Mouse (Mus musculus) heart, postnatal 4 days (tissue): ENCODE measurements at regions not wholly inside any gene's neighbourhood (a gene's known extent, or its start where the extent isn't known, plus 50 kb on each side); places are given as distances from the start of the nearest gene placed in this dataset.
A peak's percentile ranks its signal among the peaks of the same experiment; 100 is the strongest.

ENCODE experiments used
- DNase-seq: peaks from one replicate; pipeline ENCODE4 v3.0.0; 2021

DNA sequence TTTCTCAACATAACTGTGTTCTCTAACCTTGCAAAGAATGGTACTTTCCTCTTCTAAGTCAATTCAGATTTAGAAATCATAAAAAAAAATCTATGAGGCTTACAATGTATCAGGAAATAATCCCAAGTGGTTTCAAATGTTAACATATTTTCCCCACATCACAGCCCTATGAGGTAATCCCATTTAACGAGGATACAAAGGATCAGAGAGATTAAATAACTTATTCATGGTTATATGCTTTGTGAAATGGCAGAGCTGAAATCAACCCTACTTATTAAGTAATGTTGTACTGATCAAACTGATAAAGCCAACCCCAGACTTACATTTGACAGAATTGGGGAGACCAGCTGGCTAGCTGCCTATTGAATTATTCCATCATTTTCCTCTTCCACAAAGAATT lies 614.4 kb downstream of the Ntrk3 start:
- no peak for DNase-seq

DNA sequence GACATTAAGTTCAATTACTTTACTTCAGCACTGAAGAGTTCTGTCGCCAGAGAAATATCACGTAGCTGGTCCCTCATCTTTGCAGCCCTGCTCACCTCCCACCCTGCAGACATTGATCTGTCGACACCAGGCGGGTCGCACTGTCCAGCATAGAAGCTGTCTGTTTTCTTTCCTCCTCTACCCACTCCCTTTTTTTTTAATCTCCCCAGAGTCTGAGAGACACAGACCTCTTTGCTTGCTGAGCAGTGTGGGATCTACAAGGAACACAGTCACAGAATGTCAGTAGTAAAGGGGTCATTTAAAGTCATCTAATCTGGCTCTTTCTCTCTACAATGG lies 616.7 kb downstream of the Ntrk3 start:
- no peak for DNase-seq

DNA sequence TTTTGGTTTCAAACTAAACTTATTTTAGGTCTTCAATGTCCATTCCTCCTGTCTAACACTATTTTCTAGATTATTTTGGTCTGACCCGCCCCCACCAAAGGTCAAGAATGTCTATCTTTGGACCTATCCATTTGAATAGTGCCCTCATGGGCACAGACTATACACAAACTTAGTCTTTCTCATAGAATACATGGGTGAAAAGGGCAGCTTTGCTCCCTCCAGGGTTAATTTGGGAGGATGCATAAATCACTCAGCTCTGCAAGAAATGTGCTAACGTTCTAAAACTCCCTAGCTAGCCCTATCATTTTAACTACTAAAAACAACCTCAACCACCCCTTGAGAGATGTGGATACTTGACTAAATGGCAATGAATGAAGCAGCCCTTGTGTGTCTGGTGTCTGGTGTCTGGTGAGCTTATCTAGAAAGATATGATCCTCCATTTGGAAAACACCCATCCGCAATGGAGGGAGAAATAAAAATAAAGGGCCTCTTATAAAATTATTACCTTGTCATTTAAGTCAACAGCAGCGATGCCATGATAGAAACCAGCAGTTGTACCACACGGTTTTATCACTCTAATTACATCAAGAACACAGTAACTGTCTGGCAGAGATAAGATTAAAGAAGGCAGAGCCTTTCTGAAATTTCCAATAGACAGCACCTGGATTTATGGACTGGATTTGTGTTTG lies 617.2 kb downstream of the Ntrk3 start:
- DNase-seq, result no peak

GRCm38 (mm10) chr7:78119809-78120208 lies 618.0 kb downstream of the Ntrk3 start:
- DNase-seq, result no peak

- DNase-seq, result no peak
These were observed 626.5 kb downstream of the Ntrk3 start for GRCm38 (mm10) chr7:78111291-78111690.

DNA sequence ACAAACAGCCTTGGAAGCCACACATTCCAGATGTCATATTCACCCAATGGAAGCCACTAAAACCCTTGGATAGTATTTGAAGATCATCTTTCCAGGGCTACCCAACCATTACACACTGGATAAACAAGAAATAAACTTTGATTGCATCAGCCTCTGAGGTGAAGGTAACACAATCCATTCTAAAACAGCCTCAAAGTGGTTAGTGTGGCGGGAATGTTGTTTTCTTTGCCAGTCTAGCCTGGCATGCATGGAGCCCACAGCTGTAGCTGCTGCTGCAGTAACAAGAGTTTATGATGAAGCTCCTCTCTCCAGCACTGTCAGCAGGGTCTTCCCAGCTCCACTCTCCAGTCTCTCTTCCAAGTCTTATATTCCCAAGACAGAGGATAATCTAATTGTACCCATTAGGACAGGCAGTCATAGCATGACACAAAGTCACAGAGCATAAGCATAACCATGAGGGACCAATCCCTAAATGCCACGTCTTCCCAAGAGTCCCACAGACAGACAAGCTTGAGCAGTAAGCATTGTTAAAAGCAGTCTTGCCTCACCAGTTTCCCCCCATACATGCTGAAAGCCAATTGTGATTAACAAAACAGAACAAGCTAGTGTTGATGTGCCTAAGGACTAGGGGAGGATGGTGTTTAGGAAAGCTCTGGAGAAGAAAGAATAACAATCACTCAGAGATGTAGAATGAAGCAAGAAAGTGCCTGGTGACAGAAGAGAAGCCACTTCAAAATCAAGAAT lies 634.1 kb downstream of the Ntrk3 start:
- DNase-seq, result no peak

GRCm38 (mm10) chr7:78102396-78102795 lies 635.4 kb downstream of the Ntrk3 start:
- DNase-seq, result no peak

- DNase-seq, result peak; percentile 18
These were observed 651.2 kb downstream of the Ntrk3 start for GRCm38 (mm10) chr7:78086566-78087008.

DNA sequence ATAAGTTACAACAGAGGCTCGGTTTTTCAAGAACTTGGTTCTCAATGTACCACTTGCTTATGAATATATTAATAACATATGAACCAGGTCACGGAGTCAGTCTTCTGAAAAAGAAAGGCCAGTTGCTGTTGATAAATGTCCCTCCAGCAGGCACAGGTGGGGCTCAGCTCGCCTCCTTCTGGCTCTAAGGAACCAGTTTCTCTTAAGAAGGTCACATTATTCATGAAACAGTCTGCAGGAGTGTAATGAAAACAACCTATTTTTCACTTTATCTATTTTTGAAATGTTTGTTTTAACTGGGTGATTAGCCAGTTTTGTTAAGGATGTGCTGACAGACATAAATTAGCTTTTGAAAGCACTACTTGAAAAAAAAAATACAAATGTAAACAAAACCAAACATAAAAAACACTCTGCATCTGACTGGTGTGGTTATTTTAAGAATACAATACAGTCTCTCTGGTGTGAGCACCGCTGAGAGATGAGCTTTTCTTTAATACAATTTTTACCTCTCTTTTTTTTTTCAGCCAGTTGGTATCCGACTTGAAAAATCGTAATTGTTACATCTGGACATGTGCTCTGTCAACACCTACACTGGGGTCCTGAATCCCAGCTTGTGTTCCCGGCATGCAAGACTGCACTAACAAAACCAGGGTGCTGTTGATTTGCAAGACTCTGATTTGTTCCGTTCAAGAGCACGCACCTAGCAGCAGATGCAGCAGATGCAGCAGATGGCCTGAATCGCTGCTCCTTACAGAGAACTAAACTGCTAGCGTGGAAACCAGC lies 651.8 kb downstream of the Ntrk3 start:
- DNase-seq, result no peak

- no peak for DNase-seq
These were observed 658.1 kb downstream of the Ntrk3 start for GRCm38 (mm10) chr7:78079708-78080107.

DNA sequence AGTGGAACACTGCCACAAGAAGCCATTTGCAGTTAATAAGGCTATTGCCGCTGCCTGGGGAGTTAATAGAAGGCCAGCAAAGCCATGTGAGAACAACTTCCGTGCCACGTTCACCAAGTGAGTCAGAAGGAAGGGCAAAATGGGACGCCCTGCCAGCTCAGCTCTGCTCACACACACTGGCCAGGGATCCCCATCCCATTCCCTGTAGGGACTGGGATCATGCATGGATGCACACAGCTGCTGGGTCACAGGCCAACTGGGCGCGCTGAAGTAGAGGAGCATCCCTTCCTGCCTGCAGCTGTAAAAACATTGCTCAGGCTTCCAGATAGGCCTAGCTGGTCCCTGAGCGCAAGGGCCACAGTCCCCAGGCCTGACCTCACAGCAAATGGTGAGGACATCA lies 666.7 kb downstream of the Ntrk3 start:
- peak; percentile 42 for DNase-seq

DNA sequence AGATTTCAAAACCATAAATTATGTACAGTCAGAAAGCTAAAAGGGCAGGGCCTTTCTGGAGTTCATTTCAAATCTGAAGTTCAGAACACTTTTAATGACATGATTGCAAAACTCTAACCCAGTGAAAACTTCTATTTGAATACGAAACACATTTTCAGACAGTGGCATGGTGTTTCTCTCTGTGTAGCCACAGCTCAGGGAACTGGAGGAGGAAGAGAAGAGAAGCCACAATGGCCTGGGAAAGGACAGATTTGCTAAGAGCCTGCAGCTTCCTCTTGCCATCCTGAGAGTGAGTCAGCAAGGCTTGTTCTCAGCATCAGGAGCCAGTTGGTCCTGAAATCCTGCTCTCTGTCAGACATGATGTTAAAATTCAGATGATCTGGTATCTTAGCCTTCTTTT lies 676.2 kb downstream of the Ntrk3 start:
- no peak for DNase-seq

DNA sequence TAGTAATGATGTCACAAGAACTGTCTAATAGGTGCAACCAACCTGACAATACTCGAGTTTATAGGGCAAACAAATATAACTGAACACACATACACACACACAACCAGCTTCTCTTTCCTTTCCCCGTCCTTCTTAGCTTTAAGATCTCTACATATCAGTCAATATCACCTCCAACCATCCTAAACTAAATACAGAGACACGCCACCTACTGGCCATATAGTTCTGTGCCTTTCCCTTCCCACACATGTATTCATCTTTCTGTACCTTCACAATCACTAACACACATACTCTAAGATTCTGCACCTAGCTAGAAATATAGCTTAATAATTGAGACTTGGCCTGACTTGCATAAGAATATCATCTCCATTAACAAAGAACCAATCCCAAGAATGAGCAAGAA lies 688.2 kb downstream of the Ntrk3 start:
- DNase-seq, result no peak

- DNase-seq, result no peak
These were observed 692.4 kb downstream of the Ntrk3 start for GRCm38 (mm10) chr7:78045456-78045855.

DNA sequence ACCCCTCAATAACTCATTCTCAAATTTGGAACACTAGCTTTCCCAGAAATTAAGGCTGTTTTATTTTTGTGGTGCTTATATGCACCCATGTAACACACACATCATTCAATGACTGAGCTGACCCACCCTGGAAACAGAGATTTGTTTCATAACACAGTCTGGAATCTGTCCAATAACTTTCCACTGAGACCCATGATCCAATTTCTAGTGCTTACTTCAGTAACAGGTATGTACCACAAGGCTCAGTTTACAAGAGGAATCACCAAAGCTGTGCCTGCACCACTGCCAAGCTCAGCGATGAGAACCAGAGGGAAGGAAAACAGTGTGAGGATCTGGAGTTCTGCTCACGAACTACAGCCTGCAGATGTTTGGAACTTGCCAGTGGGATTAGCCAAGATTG lies 706.8 kb downstream of the Ntrk3 start:
- no peak for DNase-seq

DNA sequence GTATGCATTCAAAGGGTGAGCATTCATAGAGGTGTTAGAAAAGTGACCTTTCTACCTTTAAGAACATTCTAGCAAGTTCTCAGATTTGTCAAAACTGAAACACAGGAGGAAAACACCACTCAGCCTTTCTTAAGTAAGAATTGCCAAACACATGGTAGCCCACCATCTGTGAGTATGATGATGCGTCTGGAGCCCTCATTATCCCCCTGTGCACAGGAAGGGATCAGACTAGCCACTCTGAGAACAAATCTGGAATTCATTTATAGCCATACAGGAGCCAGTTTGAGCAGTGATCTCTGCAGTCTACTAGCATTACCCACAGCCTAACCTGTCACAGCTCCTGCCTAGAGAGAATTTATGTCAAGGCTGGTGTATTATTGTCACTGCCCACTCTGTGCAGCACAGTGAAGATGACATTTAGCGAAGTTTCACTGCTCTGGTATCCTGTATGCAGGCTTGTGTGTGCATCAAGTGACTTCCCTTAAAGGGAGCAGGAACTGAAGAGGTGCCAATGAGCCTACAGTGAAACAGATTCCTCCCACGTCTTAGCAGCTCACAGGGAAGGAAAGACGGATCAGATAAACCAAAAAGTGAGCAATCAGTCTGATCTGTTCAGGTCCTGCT lies 710.7 kb downstream of the Ntrk3 start:
- DNase-seq, result no peak

- DNase-seq, result no peak
These were observed 714.2 kb downstream of the Ntrk3 start for GRCm38 (mm10) chr7:78023591-78023990.

- DNase-seq, result no peak
These were observed 714.7 kb downstream of the Ntrk3 start for GRCm38 (mm10) chr7:78023075-78023474.

- DNase-seq, result no peak
These were observed 724.2 kb downstream of the Ntrk3 start for GRCm38 (mm10) chr7:78013631-78014030.

- no peak for DNase-seq
These were observed 734.7 kb downstream of the Ntrk3 start for GRCm38 (mm10) chr7:78003086-78003485.

DNA sequence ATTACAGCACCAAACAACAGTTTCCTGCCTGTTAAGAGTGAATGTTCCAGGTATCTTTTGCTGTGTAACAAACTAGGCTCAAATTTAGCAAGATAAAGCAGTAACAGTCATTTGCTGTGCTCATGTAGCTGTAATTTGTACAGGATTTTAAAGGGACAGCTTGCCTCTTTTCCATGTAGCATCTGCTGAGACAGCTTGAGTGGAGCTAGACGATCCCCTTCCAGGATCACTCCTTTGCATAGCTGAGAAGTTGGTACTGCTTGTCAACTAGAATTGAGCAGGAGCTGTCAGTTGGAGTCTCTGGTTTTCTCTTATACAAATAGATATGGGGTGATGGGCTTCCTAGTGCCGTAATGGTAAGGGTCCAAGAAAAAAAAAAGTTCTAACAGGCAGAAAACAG lies 744.0 kb downstream of the Ntrk3 start:
- DNase-seq, result no peak

DNA sequence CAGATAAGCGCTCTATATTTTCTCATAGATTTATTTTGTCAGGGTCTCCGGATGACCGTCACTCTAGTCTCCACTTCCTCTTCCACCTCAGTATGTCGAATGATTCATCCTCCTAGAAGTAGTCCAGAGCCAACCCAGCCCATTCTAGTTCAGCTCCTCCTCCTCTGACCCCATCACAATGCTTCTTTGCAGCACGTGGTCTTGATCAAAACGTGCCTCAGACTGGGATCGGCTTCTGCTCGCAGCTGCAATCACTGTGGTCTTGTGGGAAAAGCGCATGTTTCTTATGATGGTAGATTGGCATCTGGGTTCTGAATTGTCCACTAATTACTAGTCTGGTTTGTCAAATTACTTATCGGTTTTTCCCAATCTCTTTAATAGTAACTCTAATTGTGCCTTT lies 747.7 kb downstream of the Ntrk3 start:
- DNase-seq, result no peak

- no peak for DNase-seq
These were observed 749.6 kb downstream of the Ntrk3 start for GRCm38 (mm10) chr7:77988177-77988576.
